Mouse (Mus musculus) heart, postnatal 0 days (tissue): ENCODE results near the gene Olfr420.

Experiments used
- CTCF ChIP-seq: IDR thresholded peaks from 2 replicates; pipeline ENCODE4 v1.5.1; 2016; ENCODE audit warnings: antibody characterized with exemption, control low read depth, low read depth
- EP300 ChIP-seq: IDR thresholded peaks from 2 replicates; pipeline ENCODE4 v1.6.1; 2016; ENCODE audit warnings: antibody characterized with exemption, low read depth

DNA sequence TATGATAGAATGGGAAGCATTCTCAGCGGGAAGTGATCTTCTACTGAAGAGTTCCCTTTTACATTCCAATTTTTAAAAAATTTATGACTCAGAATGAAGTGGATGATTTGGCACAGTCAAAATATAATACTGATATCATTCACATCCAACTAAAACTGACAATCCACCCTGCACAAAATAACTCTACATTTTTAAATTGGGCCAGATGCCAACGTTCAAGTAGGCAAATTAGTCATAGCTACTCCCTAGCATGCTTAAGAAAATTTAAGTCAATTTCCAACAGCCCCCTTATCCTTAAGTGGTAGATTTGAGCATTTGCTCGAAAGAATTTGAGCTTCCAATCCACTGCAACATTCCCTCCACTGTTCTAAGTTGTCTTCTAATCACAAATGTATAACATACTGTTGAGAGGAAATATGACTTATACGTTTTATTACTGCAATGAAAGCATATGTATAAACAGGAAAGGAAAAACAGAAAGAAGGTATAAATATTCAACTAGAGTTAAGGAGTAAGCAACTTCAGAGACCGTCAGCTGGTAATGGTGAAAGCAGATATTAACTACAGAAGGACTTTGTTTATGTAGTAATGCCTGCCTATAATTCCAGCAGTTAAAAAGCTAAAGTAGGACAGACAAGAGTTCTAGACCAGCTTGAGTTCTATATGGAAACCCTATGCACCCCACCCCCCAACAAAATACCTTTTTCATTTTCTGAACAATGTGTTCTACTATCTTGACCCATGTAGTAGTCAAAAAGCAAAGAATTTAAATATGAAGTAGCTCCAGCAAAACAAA, 15.5 kb downstream of the Olfr420 start:
- TF ChIP-seq EP300 = no peak
- no peak for TF ChIP-seq CTCF
